Mouse (Mus musculus) cerebellum, adult 2 months (tissue): ENCODE results near the gene Ece1. TPM values are rescaled to one million over a fixed set of nuclear protein-coding genes. Genes with fewer than 3 reads are reported as not detected.

Experiments used
- DNase-seq, 2 experiments: peaks; one replicate each; pipeline ENCODE4 v3.0.0; 2021
- H3K27ac ChIP-seq: fragments of 200-500 bp; 2 replicates; pipeline ENCODE4 v1.5.1; 2012; ENCODE audit warnings: low read length, control low read depth, inconsistent platforms; ENCODE audit not compliant: insufficient read depth
- H3K27me3 ChIP-seq: fragments of 200-500 bp; 2 replicates; pipeline ENCODE4 v1.6.1; 2012; ENCODE audit warnings: inconsistent platforms, mild to moderate bottlenecking, low read length, moderate library complexity; ENCODE audit not compliant: control insufficient read depth, insufficient read depth
- H3K4me1 ChIP-seq: fragments of 200-500 bp; 2 replicates; pipeline ENCODE4 v1.6.1; 2011; ENCODE audit warnings: low read length; ENCODE audit not compliant: control insufficient read depth, insufficient read depth
- H3K4me3 ChIP-seq: fragments of 200-500 bp; replicated peaks from 2 replicates; pipeline ENCODE3; 2011; ENCODE audit warnings: mild to moderate bottlenecking, low read depth, low read length, control low read depth; ENCODE audit not compliant: insufficient read depth
- CTCF ChIP-seq: fragments of 200-500 bp; IDR thresholded peaks from 2 replicates; pipeline ENCODE4 v1.5.1; 2011; ENCODE audit warnings: low read depth, mild to moderate bottlenecking, control low read depth, low read length, moderate library complexity, borderline replicate concordance; ENCODE audit not compliant: insufficient read depth
- POLR2A ChIP-seq: fragments of 200-500 bp; IDR thresholded peaks from 2 replicates; pipeline ENCODE4 v1.6.1; 2011; ENCODE audit warnings: low read length, control low read depth, borderline replicate concordance; ENCODE audit not compliant: insufficient read depth
- WGBS: fragments of 180-500 bp; shearing (Covaris S2); methylation state at CpG from one replicate; pipeline ENCODE4 v1.1.7; 2018; 5-methylcytosine and 5-hydroxymethylcytosine counted together
- polyA plus RNA-seq: library from polyadenylated mRNA; depleted of rRNA; stranded (reverse); fragments of >200 nt; gene quantifications from 2 replicates; pipeline ENCODE4 v1.2.3, GENCODE M21; 2012

The Ece1 gene
- polyA plus RNA-seq, 1 experiment = 48.5 TPM

DNA sequence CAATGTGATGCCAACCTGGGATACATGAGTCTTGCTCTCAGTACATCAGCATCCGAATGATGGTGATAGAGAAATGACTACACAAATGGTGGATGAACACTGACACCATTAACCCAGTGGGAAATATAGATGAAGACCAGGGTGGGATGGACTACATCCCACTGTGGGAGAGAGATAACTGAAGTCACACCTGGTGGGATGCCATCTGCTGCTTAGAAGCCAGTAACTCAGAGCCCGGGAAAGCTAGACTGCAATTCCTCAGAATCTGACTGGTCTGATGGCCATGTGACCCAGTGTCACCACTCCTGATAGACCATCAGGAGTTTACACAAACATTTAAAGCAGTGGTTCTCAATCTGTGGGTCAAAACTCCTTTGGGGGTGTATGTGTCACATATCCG is 38.5 kb upstream of the Ece1 start:
- Histone ChIP-seq H3K27me3 (no peaks in the 10 kb centered on the region), H3K4me3 (no peak overlapping the region), H3K4me1 (no peaks in the 10 kb centered on the region), H3K27ac (no peak overlapping the region)
- 43% methylated on average over 3 of the region's 3 CpGs for WGBS
- no peak for DNase-seq
- TF ChIP-seq POLR2A (no peak), CTCF (no peak)

DNA sequence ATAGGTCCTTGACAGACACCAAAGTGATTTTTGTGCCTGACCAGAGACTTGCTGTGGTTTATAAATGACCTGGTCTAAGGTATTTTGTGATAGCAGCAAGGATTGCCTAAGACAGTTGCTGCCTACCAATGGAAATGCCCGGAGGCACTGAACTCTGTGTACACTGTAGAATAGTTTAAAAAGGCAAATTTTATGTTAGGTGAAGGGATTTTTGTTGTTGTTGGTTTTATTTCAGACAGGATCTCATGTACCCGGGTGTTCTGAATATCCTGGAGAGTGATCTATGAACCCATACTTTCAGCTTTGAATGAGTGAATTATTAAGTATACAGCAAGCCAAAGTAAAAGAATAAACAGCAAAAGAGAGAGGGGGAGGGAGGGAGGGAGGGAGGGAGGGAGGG is 37.2 kb upstream of the Ece1 start:
- Histone ChIP-seq H3K4me3 (no peak overlapping the region), H3K4me1 (no peaks in the 10 kb centered on the region), H3K27me3 (no peaks in the 10 kb centered on the region), H3K27ac (no peak overlapping the region)
- WGBS = 92% methylated on average over 2 of the region's 2 CpGs
- DNase-seq = no peak
- TF ChIP-seq CTCF (no peak), POLR2A (no peak)

GRCm38 (mm10) chr4:137830380-137830779 is 31.7 kb upstream of the Ece1 start:
- DNase-seq = no peak
- WGBS = 21% methylated on average over 6 of the region's 6 CpGs
- no peak overlapping the region for H3K4me3 ChIP-seq
- TF ChIP-seq POLR2A = no peak
- TF ChIP-seq CTCF = no peak
- H3K27ac ChIP-seq = no peak overlapping the region
- H3K4me1 ChIP-seq = no peaks in the 10 kb centered on the region
- H3K27me3 ChIP-seq = no peaks in the 10 kb centered on the region

DNA sequence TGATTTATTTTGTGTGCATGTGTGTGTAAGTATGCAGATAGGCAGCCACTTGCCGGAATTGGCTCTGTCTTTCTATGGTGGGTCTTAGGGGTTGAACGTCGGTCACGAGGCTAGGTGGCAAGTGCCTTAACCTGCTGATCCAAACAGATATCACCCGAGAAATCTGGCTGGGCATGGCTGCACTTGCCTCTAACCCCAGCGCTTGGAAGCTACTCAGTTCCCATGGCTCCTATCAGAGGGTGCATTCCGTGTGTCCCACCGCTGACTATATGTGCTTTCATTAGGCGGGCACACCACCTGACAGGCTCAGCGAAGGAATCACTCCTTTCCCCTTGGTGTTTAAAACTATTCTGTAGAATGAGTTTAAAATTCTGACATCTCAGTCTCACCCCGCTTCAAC is 30.4 kb upstream of the Ece1 start:
- Histone ChIP-seq H3K4me1 (peaks cover 2% of the 10 kb centered on the region; the same call in 1 of the 2 replicates), H3K4me3 (no peak overlapping the region), H3K27ac (no peak overlapping the region), H3K27me3 (no peaks in the 10 kb centered on the region)
- 89% methylated on average over 11 of the region's 11 CpGs for WGBS
- no peak for DNase-seq
- TF ChIP-seq CTCF (no peak), POLR2A (no peak)

- TF ChIP-seq CTCF (peak; percentile 98), POLR2A (no peak)
- WGBS = 25% methylated on average over 14 of the region's 14 CpGs
These were observed 26.3 kb upstream of the Ece1 start for GRCm38 (mm10) chr4:137835624-137836337.

GRCm38 (mm10) chr4:137836741-137837140 is 25.3 kb upstream of the Ece1 start:
- Histone ChIP-seq H3K27ac (no peak overlapping the region), H3K4me3 (no peak overlapping the region), H3K4me1 (peaks cover 14% of the 10 kb centered on the region), H3K27me3 (no peaks in the 10 kb centered on the region)
- WGBS = 94% methylated on average over 5 of the region's 5 CpGs
- no peak for DNase-seq
- no peak for TF ChIP-seq POLR2A
- TF ChIP-seq CTCF = no peak

More at GRCm38 (mm10) chr4:137835624-137836337, 26.3 kb upstream of the Ece1 start:
- no peak overlapping the region for H3K27ac ChIP-seq
- peaks cover 14% of the 10 kb centered on the region for H3K4me1 ChIP-seq
- H3K4me3 ChIP-seq = no peak overlapping the region
- H3K27me3 ChIP-seq = no peaks in the 10 kb centered on the region
- DNase-seq = peak; percentile 88 to 90

GRCm38 (mm10) chr4:137837792-137838191 is 24.2 kb upstream of the Ece1 start:
- TF ChIP-seq POLR2A (no peak), CTCF (no peak)
- Histone ChIP-seq H3K4me3 (no peak overlapping the region), H3K4me1 (peaks cover 14% of the 10 kb centered on the region), H3K27ac (no peak overlapping the region), H3K27me3 (no peaks in the 10 kb centered on the region)
- DNase-seq = peak; percentile 38 to 61
- WGBS = 19% methylated on average over 8 of the region's 8 CpGs

- H3K4me1 ChIP-seq = peaks cover 14% of the 10 kb centered on the region
- DNase-seq = no peak
- TF ChIP-seq POLR2A = no peak
- TF ChIP-seq CTCF = no peak
- H3K4me3 ChIP-seq = no peak overlapping the region
- H3K27me3 ChIP-seq = no peaks in the 10 kb centered on the region
- WGBS = 82% methylated on average over 2 of the region's 2 CpGs
- H3K27ac ChIP-seq = no peak overlapping the region
These were observed 23.2 kb upstream of the Ece1 start for GRCm38 (mm10) chr4:137838791-137839190.
